Mouse (Mus musculus) liver, adult 2 months (tissue): ENCODE results near the gene Mt3. TPM values are rescaled to one million over a fixed set of nuclear protein-coding genes. Genes with fewer than 3 reads are reported as not detected.

Experiments used
- DNase-seq: peaks from one replicate; pipeline ENCODE4 v3.0.0-alpha.2; 2011; ENCODE audit warnings: low read depth, low spot score; ENCODE audit errors: extremely low read depth
- H3K27ac ChIP-seq: fragments of 200-500 bp; replicated peaks from 2 replicates; pipeline ENCODE4 v1.5.1; 2012; ENCODE audit warnings: low read depth, mild to moderate bottlenecking, control low read depth, inconsistent platforms, low read length; ENCODE audit not compliant: insufficient read depth
- H3K27me3 ChIP-seq: fragments of 200-500 bp; 2 replicates; pipeline ENCODE4 v1.6.1; 2012; ENCODE audit warnings: mild to moderate bottlenecking, moderate library complexity, low read length, inconsistent platforms; ENCODE audit not compliant: control insufficient read depth, insufficient read depth
- H3K36me3 ChIP-seq: fragments of 200-500 bp; 2 replicates; pipeline ENCODE4 v1.6.1; 2012; ENCODE audit warnings: low read length, inconsistent platforms; ENCODE audit not compliant: control insufficient read depth, insufficient read depth
- H3K4me1 ChIP-seq: fragments of 200-500 bp; 2 replicates; pipeline ENCODE4 v1.6.1; 2011; ENCODE audit warnings: low read length; ENCODE audit not compliant: control insufficient read depth, insufficient read depth
- H3K4me3 ChIP-seq: fragments of 200-500 bp; 2 replicates; pipeline ENCODE4 v1.5.1; 2011; ENCODE audit warnings: low read depth, mild to moderate bottlenecking, control low read depth, low read length, moderate library complexity; ENCODE audit not compliant: insufficient read depth
- H3K79me2 ChIP-seq: fragments of 200-500 bp; 2 replicates; pipeline ENCODE4 v1.6.1; 2012; ENCODE audit warnings: inconsistent platforms, mild to moderate bottlenecking, low read length, moderate library complexity; ENCODE audit not compliant: control insufficient read depth, insufficient read depth
- H3K9ac ChIP-seq: fragments of 200-500 bp; 2 replicates; pipeline ENCODE4 v1.6.1; 2012; ENCODE audit warnings: low read depth, mild to moderate bottlenecking, control low read depth, inconsistent platforms, low read length
- CTCF ChIP-seq: fragments of 200-500 bp; IDR thresholded peaks from 2 replicates; pipeline ENCODE4 v1.5.1; 2011; ENCODE audit warnings: low read depth, low read length, control low read depth
- POLR2A ChIP-seq: fragments of 200-500 bp; IDR thresholded peaks from 2 replicates; pipeline ENCODE4 v1.6.1; 2011; ENCODE audit warnings: low read length, control low read depth; ENCODE audit not compliant: insufficient read depth; ENCODE audit errors: extremely low read depth
- WGBS: fragments of 180-500 bp; shearing (Covaris S2); methylation state at CpG from one replicate; pipeline ENCODE4 v1.1.7; 2018; 5-methylcytosine and 5-hydroxymethylcytosine counted together
- polyA plus RNA-seq: library from polyadenylated mRNA; depleted of rRNA; stranded (reverse); fragments of >200 nt; gene quantifications from 2 replicates; pipeline ENCODE4 v1.2.3, GENCODE M21; 2012
- total RNA-seq: library from RNA; depleted of rRNA; stranded (reverse); fragments of >200 nt; gene quantifications from 2 replicates; pipeline ENCODE4 v1.2.3, GENCODE M21; 2014

Gene Mt3
- total and polyA plus RNA-seq, 2 experiments: not detected

GRCm38 (mm10) chr8:94178857-94179712, 26.7 kb downstream of the Mt3 start, which contains the start of gene Mt1:
Mt1 (plus strand) TSS chr8:94179082.
- Histone ChIP-seq H3K36me3 (no peaks in the 10 kb centered on the region), H3K9ac (peak within 1 kb of the TSS; percentile 75), H3K79me2 (no peaks in the 10 kb centered on the region), H3K4me1 (peaks cover 11% of the 10 kb centered on the region), H3K27me3 (no peaks in the 10 kb centered on the region), H3K4me3 (peak within 1 kb of the TSS; percentile 51), H3K27ac (peak within 1 kb of the TSS; percentile 70)
- DNase-seq: peak; percentile 85
- no peak for TF ChIP-seq CTCF
- TF ChIP-seq POLR2A: peak; percentile 77
- WGBS: under 1% methylated on average over 50 of the region's 50 CpGs

- TF ChIP-seq CTCF: no peak
- TF ChIP-seq POLR2A: no peak
- Histone ChIP-seq H3K36me3 (no peaks in the 10 kb centered on the region), H3K79me2 (no peaks in the 10 kb centered on the region), H3K4me1 (peaks cover 11% of the 10 kb centered on the region), H3K9ac (peak overlapping the region; percentile 75), H3K27ac (peak overlapping the region; percentile 70), H3K4me3 (peak overlapping the region; percentile 51), H3K27me3 (no peaks in the 10 kb centered on the region)
- 4% methylated on average over 25 of the region's 25 CpGs for WGBS
- DNase-seq: peak; percentile 9
These were observed 27.5 kb downstream of the Mt3 start for GRCm38 (mm10) chr8:94179713-94180560.

GRCm38 (mm10) chr8:94180561-94180908, 28.1 kb downstream of the Mt3 start:
- peaks cover 11% of the 10 kb centered on the region for H3K4me1 ChIP-seq
- no peaks in the 10 kb centered on the region for H3K36me3 ChIP-seq
- no peaks in the 10 kb centered on the region for H3K79me2 ChIP-seq
- peak overlapping the region; percentile 51; the same call in 1 of the 2 replicates for H3K4me3 ChIP-seq
- TF ChIP-seq POLR2A (no peak), CTCF (no peak)
- no peaks in the 10 kb centered on the region for H3K27me3 ChIP-seq
- 88% methylated on average over 1 of the region's 1 CpGs for WGBS
- DNase-seq: no peak
- H3K27ac ChIP-seq: no peak overlapping the region
- H3K9ac ChIP-seq: no peak overlapping the region

- peaks cover 17% of the 10 kb centered on the region for H3K4me1 ChIP-seq
- H3K27ac ChIP-seq: peak overlapping the region; percentile 53; the same call in 1 of the 2 replicates
- H3K9ac ChIP-seq: peak overlapping the region; percentile 65; the same call in 1 of the 2 replicates
- H3K79me2 ChIP-seq: no peaks in the 10 kb centered on the region
- TF ChIP-seq POLR2A (no peak), CTCF (no peak)
- no peak for DNase-seq
- no peak overlapping the region for H3K4me3 ChIP-seq
- 29% methylated on average over 13 of the region's 13 CpGs for WGBS
- H3K36me3 ChIP-seq: no peaks in the 10 kb centered on the region
- no peaks in the 10 kb centered on the region for H3K27me3 ChIP-seq
These were observed 29.9 kb downstream of the Mt3 start for GRCm38 (mm10) chr8:94182055-94182929.

GRCm38 (mm10) chr8:94183117-94183516, 30.7 kb downstream of the Mt3 start:
- TF ChIP-seq CTCF (peak; percentile 81), POLR2A (0 out of 2 replicates have a peak, but pooled peaks have one; percentile 25)
- peak overlapping the region; percentile 53 for H3K27ac ChIP-seq
- no peak for DNase-seq
- no peaks in the 10 kb centered on the region for H3K79me2 ChIP-seq
- H3K4me3 ChIP-seq: peak overlapping the region; percentile 43
- H3K36me3 ChIP-seq: no peaks in the 10 kb centered on the region
- peaks cover 17% of the 10 kb centered on the region for H3K4me1 ChIP-seq
- H3K9ac ChIP-seq: peak overlapping the region; percentile 65
- no peaks in the 10 kb centered on the region for H3K27me3 ChIP-seq
- under 1% methylated on average over 16 of the region's 16 CpGs for WGBS
